Mouse (Mus musculus): ENCODE data around the gene Ssu72.

The Ssu72 gene

GRCm38 (mm10) chr4:155780895-155781294 lies 76.3 kb downstream of the Ssu72 start:
- DNase-seq (ENCODE audit: low read depth, low spot score): peak; percentile 95

Measured in skeletal muscle tissue, adult 2 months (tissue).